Mouse (Mus musculus) CH12.LX (cell line): Measurements from ENCODE around the gene Sfxn1. TPM values are rescaled to one million over a fixed set of nuclear protein-coding genes. Genes with fewer than 3 reads are reported as not detected.

Source experiments
- DNase-seq: peaks from one replicate; pipeline ENCODE4 v3.0.0-alpha.2; 2013; ENCODE audit errors: extremely low read depth
- H3K27ac ChIP-seq: 2 replicates; pipeline ENCODE4 v1.5.1; 2012; ENCODE audit warnings: low read depth, mild to moderate bottlenecking, control low read depth, moderate library complexity; ENCODE audit not compliant: insufficient read depth
- H3K27me3 ChIP-seq: replicated peaks from 2 replicates; pipeline ENCODE3; 2012; ENCODE audit warnings: inconsistent platforms
- H3K36me3 ChIP-seq, 2 experiments: replicated peaks in 1 of 2; 2 replicates each; pipeline versions ENCODE3 to v1.6.1; 2012; ENCODE audit warnings: inconsistent platforms in 1 of 2, low read length in 1 of 2, mild to moderate bottlenecking in 1 of 2, mixed read lengths in 1 of 2, moderate library complexity in 1 of 2; ENCODE audit not compliant: control insufficient read depth in 1 of 2, insufficient read depth in 1 of 2
- H3K4me1 ChIP-seq, 2 experiments: 2 replicates each; pipeline ENCODE4 v1.6.1; 2012; ENCODE audit warnings: inconsistent platforms in 1 of 2, moderate library complexity in 1 of 2; ENCODE audit not compliant: insufficient read depth in 2 of 2, control insufficient read depth in 1 of 2
- H3K4me2 ChIP-seq: 2 replicates; pipeline ENCODE4 v1.6.1; 2012; ENCODE audit warnings: low read depth, mild to moderate bottlenecking, control low read depth; ENCODE audit not compliant: poor library complexity, insufficient read depth, severe bottlenecking
- H3K4me3 ChIP-seq, 3 experiments: fragments of 150-350 bp in 1 of 3; sonication (generic) in 1 of 3; replicated peaks in 1 of 3; 2 replicates each; pipeline versions ENCODE3 to v1.5.1; 2011 to 2012; ENCODE audit warnings: low read depth in 2 of 3, low read length in 2 of 3, mild to moderate bottlenecking in 2 of 3, moderate library complexity in 2 of 3, control low read depth in 1 of 3, improper control_type of control experiment in 1 of 3, inconsistent platforms in 1 of 3, mixed read lengths in 1 of 3; ENCODE audit not compliant: poor library complexity in 1 of 3
- H3K79me2 ChIP-seq: replicated peaks from 2 replicates; pipeline ENCODE4 v1.6.1; 2012; ENCODE audit warnings: mild to moderate bottlenecking, moderate library complexity; ENCODE audit not compliant: control insufficient read depth, poor library complexity, insufficient read depth, severe bottlenecking; ENCODE audit errors: extremely low read depth
- H3K9ac ChIP-seq: 2 replicates; pipeline ENCODE4 v1.6.1; 2012; ENCODE audit warnings: low read depth, mild to moderate bottlenecking, control low read depth, moderate library complexity; ENCODE audit not compliant: insufficient read depth
- H3K9me3 ChIP-seq: replicated peaks from 2 replicates; pipeline ENCODE3; 2012; ENCODE audit warnings: low read length, inconsistent platforms, mixed read lengths
- BHLHE40 ChIP-seq: IDR thresholded peaks from 2 replicates; pipeline ENCODE4 v1.6.1; 2011; ENCODE audit warnings: mild to moderate bottlenecking, low read depth, low read length, improper control_type of control experiment
- CHD1 ChIP-seq: IDR thresholded peaks from 2 replicates; pipeline ENCODE4 v1.6.1; 2012; ENCODE audit warnings: low read depth, low read length, improper control_type of control experiment, inconsistent platforms
- CHD2 ChIP-seq: IDR thresholded peaks from 2 replicates; pipeline ENCODE4 v1.6.1; 2011; ENCODE audit warnings: low read length, improper control_type of control experiment
- E2F4 ChIP-seq: IDR thresholded peaks from 2 replicates; pipeline ENCODE4 v1.6.1; 2011; ENCODE audit warnings: low read depth, low read length, improper control_type of control experiment; ENCODE audit not compliant: insufficient replicate concordance
- EP300 ChIP-seq: IDR thresholded peaks from 2 replicates; pipeline ENCODE4 v1.6.1; 2011; ENCODE audit warnings: low read length, improper control_type of control experiment
- HCFC1 ChIP-seq: IDR thresholded peaks from 2 replicates; pipeline ENCODE4 v1.6.1; 2012; ENCODE audit warnings: low read depth, mild to moderate bottlenecking, inconsistent platforms, low read length, improper control_type of control experiment
- IRF4 ChIP-seq: IDR thresholded peaks from 2 replicates; pipeline ENCODE4 v1.6.1; 2014; ENCODE audit warnings: low read depth, mild to moderate bottlenecking, inconsistent platforms, low read length, improper control_type of control experiment
- JUN ChIP-seq: IDR thresholded peaks from 2 replicates; pipeline ENCODE4 v1.6.1; 2011; ENCODE audit warnings: low read depth, mild to moderate bottlenecking, low read length, improper control_type of control experiment, moderate library complexity; ENCODE audit not compliant: insufficient read depth
- JUND ChIP-seq: conservative IDR thresholded peaks from 2 replicates; pipeline ENCODE4 v1.6.1; 2011; ENCODE audit warnings: low read depth, low read length, improper control_type of control experiment
- KAT2A ChIP-seq: IDR thresholded peaks from 2 replicates; pipeline ENCODE4 v1.6.1; 2012; ENCODE audit warnings: low read length, improper control_type of control experiment, inconsistent platforms; ENCODE audit not compliant: insufficient replicate concordance
- MAX ChIP-seq: IDR thresholded peaks from 2 replicates; pipeline ENCODE4 v1.6.1; 2011; ENCODE audit warnings: low read length, improper control_type of control experiment
- MEF2A ChIP-seq: IDR thresholded peaks from 2 replicates; pipeline ENCODE4 v1.6.1; 2014; ENCODE audit warnings: low read depth, mild to moderate bottlenecking, inconsistent platforms, low read length, improper control_type of control experiment, borderline replicate concordance
- NELFE ChIP-seq: IDR thresholded peaks from 2 replicates; pipeline ENCODE4 v1.6.1; 2011; ENCODE audit warnings: low read depth, low read length, improper control_type of control experiment
- NRF1 ChIP-seq: IDR thresholded peaks from 2 replicates; pipeline ENCODE4 v1.6.1; 2014; ENCODE audit warnings: low read depth, mild to moderate bottlenecking, inconsistent platforms, low read length, improper control_type of control experiment, moderate library complexity
- PAX5 ChIP-seq: IDR thresholded peaks from 2 replicates; pipeline ENCODE4 v1.6.1; 2012; ENCODE audit warnings: low read length, inconsistent platforms, mixed read lengths
- POLR2AphosphoS2 ChIP-seq: IDR thresholded peaks from 2 replicates; pipeline ENCODE4 v1.6.1; 2011; ENCODE audit warnings: low read depth, low read length, improper control_type of control experiment
- RAD21 ChIP-seq: IDR thresholded peaks from 2 replicates; pipeline ENCODE4 v1.6.1; 2011; ENCODE audit warnings: low read depth, mild to moderate bottlenecking, low read length, improper control_type of control experiment, moderate library complexity
- RCOR1 ChIP-seq: conservative IDR thresholded peaks from 2 replicates; pipeline ENCODE4 v1.6.1; 2012; ENCODE audit warnings: low read depth, mild to moderate bottlenecking, inconsistent platforms, low read length, improper control_type of control experiment
- SMC3 ChIP-seq: IDR thresholded peaks from 2 replicates; pipeline ENCODE4 v1.6.1; 2011; ENCODE audit warnings: low read depth, low read length, improper control_type of control experiment
- TCF12 ChIP-seq: IDR thresholded peaks from 2 replicates; pipeline ENCODE4 v1.6.1; 2014; ENCODE audit warnings: low read depth, mild to moderate bottlenecking, inconsistent platforms, low read length, improper control_type of control experiment
- USF2 ChIP-seq: conservative IDR thresholded peaks from 2 replicates; pipeline ENCODE4 v1.6.1; 2011; ENCODE audit warnings: low read depth, low read length, improper control_type of control experiment
- ZC3H11A ChIP-seq: IDR thresholded peaks from 2 replicates; pipeline ENCODE4 v1.6.1; 2012; ENCODE audit warnings: low read depth, mild to moderate bottlenecking, inconsistent platforms, low read length, improper control_type of control experiment
- ZKSCAN1 ChIP-seq: IDR thresholded peaks from 2 replicates; pipeline ENCODE4 v1.6.1; 2012; ENCODE audit warnings: low read depth, inconsistent platforms, low read length, improper control_type of control experiment, borderline replicate concordance
- ZMIZ1 ChIP-seq: IDR thresholded peaks from 2 replicates; pipeline ENCODE4 v1.6.1; 2012; ENCODE audit warnings: low read depth, mild to moderate bottlenecking, inconsistent platforms, low read length, improper control_type of control experiment
- dilution Hi-C: fragments of 300-500 bp; cut with MboI; formaldehyde crosslinking; loops from 2 replicates; pipeline ENCODE4 v1.14.3; 2020; ENCODE audit warnings: low sequenced_read_pairs; ENCODE audit not compliant: extremely low pct_unique_long_range_greater_than_20kb, extremely low pct_ligation_motif_present
- in situ Hi-C: fragments of 300-500 bp; cut with MboI; formaldehyde crosslinking; loops from 3 replicates; pipeline ENCODE4 v1.14.3; 2019; ENCODE audit warnings: low sequenced_read_pairs, low pct_ligation_motif_present, low pct_unique_long_range_greater_than_20kb, mixed read lengths
- polyA plus RNA-seq: library from polyadenylated mRNA; unstranded; fragments of >175 nt; gene quantifications from 2 replicates; pipeline ENCODE4 v1.2.1, GENCODE M21; 2012; ENCODE audit warnings: low read depth; ENCODE audit not compliant: insufficient read length
- total RNA-seq, 2 experiments: library from RNA; depleted of rRNA; stranded (reverse); fragments of 300-350 nt in 1 of 2; fragments of >200 nt in 1 of 2; gene quantifications; 2 replicates each; pipeline ENCODE4 v1.2.3; 2012 to 2014

Sfxn1 gene
- total and polyA plus RNA-seq, 3 experiments, result 71.7 to 147 (median 98.0) TPM

DNA sequence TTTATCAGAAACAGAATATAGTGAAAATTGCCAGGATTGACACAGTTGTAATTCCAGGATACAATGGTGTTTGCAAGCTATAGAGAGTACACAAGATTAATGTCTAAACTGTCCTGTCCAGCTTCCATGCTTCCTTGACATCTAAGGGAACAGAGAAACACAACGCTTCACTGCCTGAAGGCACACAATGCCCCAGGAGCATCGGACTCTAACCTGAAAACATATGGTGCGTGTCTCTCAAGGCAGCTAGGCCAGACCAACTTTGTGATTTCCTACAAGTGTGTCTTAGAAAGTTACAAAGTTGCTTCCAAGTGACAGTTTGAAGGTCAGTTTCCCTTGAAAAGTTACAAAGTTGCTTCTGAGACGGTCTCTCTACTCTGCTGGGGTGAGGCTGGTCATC lies 25.6 kb downstream of the Sfxn1 start:
- H3K9ac ChIP-seq, result no peak overlapping the region
- no peak for TF ChIP-seq ZC3H11A
- no peak for TF ChIP-seq JUND
- TF ChIP-seq NELFE, result no peak
- TF ChIP-seq TCF12, result no peak
- no peak for TF ChIP-seq HCFC1
- no peak for TF ChIP-seq MEF2A
- no peak for TF ChIP-seq MAX
- TF ChIP-seq PAX5, result no peak
- no peak for TF ChIP-seq ZMIZ1
- TF ChIP-seq SMC3, result no peak
- TF ChIP-seq IRF4, result no peak
- no peak for TF ChIP-seq CHD1
- TF ChIP-seq KAT2A, result no peak
- no peak for TF ChIP-seq RCOR1
- no peak for TF ChIP-seq RAD21
- H3K79me2 ChIP-seq, result no peaks in the 10 kb centered on the region; the same call in 1 of the 2 replicates
- H3K9me3 ChIP-seq, result no peaks in the 10 kb centered on the region
- no peak overlapping the region for H3K27ac ChIP-seq
- in situ Hi-C loops (no loop called here), dilution Hi-C loops (no loop called here)
- H3K4me1 ChIP-seq, result peaks cover 9 to 47% of the 10 kb centered on the region in 2 experiments
- no peak overlapping the region for H3K4me2 ChIP-seq
- H3K36me3 ChIP-seq, result peaks cover 72 to 100% of the 10 kb centered on the region in 2 experiments
- H3K4me3 ChIP-seq, result no peak overlapping the region
- no peak for DNase-seq
- H3K27me3 ChIP-seq, result no peaks in the 10 kb centered on the region

DNA sequence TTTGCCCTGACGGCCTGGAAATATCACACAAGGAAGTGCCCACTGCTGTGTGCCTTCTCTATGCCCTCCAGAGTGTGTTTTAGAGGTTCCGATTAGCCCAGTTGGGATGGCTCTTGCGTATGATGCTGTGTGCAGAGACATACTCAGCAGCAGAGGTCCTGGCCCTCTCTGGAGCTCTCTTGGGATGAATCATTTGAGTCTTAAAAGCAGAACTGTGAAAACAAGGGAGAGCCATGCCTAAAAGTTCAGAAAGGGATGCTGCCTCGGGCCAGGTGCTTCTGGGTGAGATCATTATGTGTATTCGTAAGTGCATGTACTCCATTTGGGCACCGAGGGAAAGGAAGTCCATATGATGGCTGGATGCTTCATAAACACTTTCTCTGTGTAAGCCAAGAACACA lies 26.1 kb downstream of the Sfxn1 start:
- no peaks in the 10 kb centered on the region for H3K27me3 ChIP-seq
- no peak overlapping the region for H3K27ac ChIP-seq
- H3K4me3 ChIP-seq, result no peak overlapping the region
- peaks cover 69 to 99% of the 10 kb centered on the region in 2 experiments for H3K36me3 ChIP-seq
- H3K4me1 ChIP-seq, result peaks cover 12 to 53% of the 10 kb centered on the region in 2 experiments
- DNase-seq, result peak; percentile 46
- TF ChIP-seq IRF4, result peak; percentile 53; the same call in 1 of the 2 replicates
- no peak for TF ChIP-seq E2F4
- TF ChIP-seq NRF1, result no peak
- TF ChIP-seq CHD2, result no peak
- TF ChIP-seq EP300, result peak; percentile 61
- no peak for TF ChIP-seq ZMIZ1
- TF ChIP-seq USF2, result no peak
- no peak for TF ChIP-seq ZKSCAN1
- TF ChIP-seq POLR2AphosphoS2, result no peak
- TF ChIP-seq BHLHE40, result no peak
- TF ChIP-seq JUN, result no peak
- TF ChIP-seq SMC3, result no peak
- TF ChIP-seq, all 38 proteins: peak for 2
- Histone ChIP-seq H3K9me3 (no peaks in the 10 kb centered on the region), H3K4me2 (no peak overlapping the region), H3K9ac (no peak overlapping the region), H3K79me2 (no peaks in the 10 kb centered on the region; the same call in 1 of the 2 replicates)
- in situ Hi-C loops (no loop called here), dilution Hi-C loops (no loop called here)
